In genomic region chr4:124802309-124803260, GRCm38 (mm10) we compare ENCODE assay signal across 7 mouse cellular contexts. TPM values are rescaled to one million over a fixed set of nuclear protein-coding genes. Genes with fewer than 3 reads are reported as not detected.
DNase-seq lines count a peak whose midpoint lies in the region; ATAC-seq lines count a peak whose summit lies in the region.

No protein-coding gene starts in this region.

- H3K4me1 ChIP-seq in embryonic facial prominence, embryonic 10.5 days, result peaks cover 15% of the 10 kb centered on the region
- no peaks in the 10 kb centered on the region for H3K4me1 ChIP-seq in limb, embryonic 11.5 days (ENCODE audit: control insufficient read depth, insufficient read depth, low read length)
- peaks cover 11% of the 10 kb centered on the region for H3K4me1 ChIP-seq in midbrain, embryonic 14.5 days (ENCODE audit: control insufficient read depth, insufficient read depth, low read length)

- WGBS in embryonic facial prominence, embryonic 10.5 days, result 2% methylated on average over 53 of the region's 53 CpGs
- WGBS in limb, embryonic 11.5 days, result 2% methylated on average over 48 of the region's 53 CpGs
- 2% methylated on average over 52 of the region's 53 CpGs for WGBS in midbrain, embryonic 14.5 days

- peaks cover 52% of the 10 kb centered on the region for H3K36me3 ChIP-seq in embryonic facial prominence, embryonic 10.5 days (replicated peaks)
- peaks cover 10% of the 10 kb centered on the region for H3K36me3 ChIP-seq in limb, embryonic 11.5 days (ENCODE audit: control insufficient read depth, insufficient read depth, low read length)
- peaks cover 50% of the 10 kb centered on the region for H3K36me3 ChIP-seq in midbrain, embryonic 14.5 days (ENCODE audit: control insufficient read depth, insufficient read depth, low read length)

- DNase-seq in adrenal gland, postnatal 10 days, result peak; percentile 98
- peak; percentile 98 for DNase-seq in embryonic facial prominence, embryonic 10.5 days (ENCODE audit: low spot score)
- DNase-seq in heart, adult 11 months, result peak; percentile 100
- DNase-seq in kidney, adult 18-20 months, result peak; percentile 95
- DNase-seq in limb, embryonic 11.5 days (ENCODE audit: low spot score), result peak; percentile 98
- peak; percentile 98 for DNase-seq in midbrain, embryonic 14.5 days
- DNase-seq in spleen, adult 18-20 months, result peak; percentile 93 to 94

- no peaks in the 10 kb centered on the region for H3K27me3 ChIP-seq in embryonic facial prominence, embryonic 10.5 days (replicated peaks; ENCODE audit: low read depth, poor library complexity, severe bottlenecking)
- H3K27me3 ChIP-seq in limb, embryonic 11.5 days (ENCODE audit: control insufficient read depth, insufficient read depth, low read length), result no peaks in the 10 kb centered on the region
- H3K27me3 ChIP-seq in midbrain, embryonic 14.5 days (ENCODE audit: control insufficient read depth, insufficient read depth, low read length), result no peaks in the 10 kb centered on the region

- H3K9ac ChIP-seq in limb, embryonic 11.5 days (ENCODE audit: low read length), result peak overlapping the region; percentile 89
- H3K9ac ChIP-seq in midbrain, embryonic 14.5 days (replicated peaks; ENCODE audit: low read length), result peak overlapping the region; percentile 86

- H3K27ac ChIP-seq in embryonic facial prominence, embryonic 10.5 days (replicated peaks), result peak overlapping the region; percentile 98
- peak overlapping the region; percentile 95 for H3K27ac ChIP-seq in limb, embryonic 11.5 days (replicated peaks; ENCODE audit: low read depth, low read length)
- peak overlapping the region; percentile 94 for H3K27ac ChIP-seq in midbrain, embryonic 14.5 days (replicated peaks; ENCODE audit: low read depth, low read length)

- H3K4me2 ChIP-seq in limb, embryonic 11.5 days (ENCODE audit: low read depth, severe bottlenecking), result peak overlapping the region; percentile 64
- H3K4me2 ChIP-seq in midbrain, embryonic 14.5 days (ENCODE audit: low read length), result peak overlapping the region; percentile 90

- peak; percentile 99 for ATAC-seq in limb, embryonic 11.5 days (ENCODE audit: insufficient number of reproducible peaks, low FRiP score, low TSS enrichment, low read depth)
- peak; percentile 99 for ATAC-seq in midbrain, embryonic 14.5 days (ENCODE audit: low FRiP score, low TSS enrichment)

- H3K9me3 ChIP-seq in embryonic facial prominence, embryonic 10.5 days, result no peaks in the 10 kb centered on the region
- no peaks in the 10 kb centered on the region for H3K9me3 ChIP-seq in limb, embryonic 11.5 days (ENCODE audit: control insufficient read depth, low read length)
- no peaks in the 10 kb centered on the region for H3K9me3 ChIP-seq in midbrain, embryonic 14.5 days (ENCODE audit: control insufficient read depth, low read length)

- peak overlapping the region; percentile 94 for H3K4me3 ChIP-seq in embryonic facial prominence, embryonic 10.5 days
- H3K4me3 ChIP-seq in limb, embryonic 11.5 days (ENCODE audit: low read depth, low read length), result peak overlapping the region; percentile 90
- H3K4me3 ChIP-seq in midbrain, embryonic 14.5 days (replicated peaks; ENCODE audit: low read depth, low read length), result peak overlapping the region; percentile 88

RNA-seq across cellular contexts. Expression of gene Mtf1, which starts 0.7 kb away (rescaled TPM):
- total RNA-seq in adrenal gland, postnatal 10 days (2021), result 10 to 100 TPM; 24.0 to 24.7 TPM
- 15.9 and 17.9 TPM in 2 replicates for polyA plus RNA-seq in embryonic facial prominence, embryonic 10.5 days (2016; fragmentation: Nextera tagmentation; extraction: Ambion mirVana)
- 14.1 TPM in 2 replicates for polyA plus RNA-seq in limb, embryonic 11.5 days (2014; fragmentation: Nextera tagmentation; extraction: Ambion mirVana)
- polyA plus RNA-seq in midbrain, embryonic 14.5 days (2014; fragmentation: Nextera tagmentation; extraction: Ambion mirVana), result 11.4 and 13.4 TPM in 2 replicates

RNA-seq across cellular contexts. Expression of gene Yrdc, which starts 47.9 kb away (rescaled TPM):
- 10 to 100 TPM; 34.9 to 42.9 TPM for total RNA-seq in adrenal gland, postnatal 10 days (2021)
- polyA plus RNA-seq in embryonic facial prominence, embryonic 10.5 days (2016; fragmentation: Nextera tagmentation; extraction: Ambion mirVana), result 40.4 and 41.1 TPM in 2 replicates
- 46.8 and 47.3 TPM in 2 replicates for polyA plus RNA-seq in limb, embryonic 11.5 days (2014; fragmentation: Nextera tagmentation; extraction: Ambion mirVana)
- 57.3 and 59.1 TPM in 2 replicates for polyA plus RNA-seq in midbrain, embryonic 14.5 days (2014; fragmentation: Nextera tagmentation; extraction: Ambion mirVana)

RNA-seq across cellular contexts. Expression of gene 1110065P20Rik, which starts 48.4 kb away (rescaled TPM):
- 10 to 100 TPM; 49.6 to 54.7 TPM for total RNA-seq in adrenal gland, postnatal 10 days (2021)
- 38.9 and 40.3 TPM in 2 replicates for polyA plus RNA-seq in embryonic facial prominence, embryonic 10.5 days (2016; fragmentation: Nextera tagmentation; extraction: Ambion mirVana)
- polyA plus RNA-seq in limb, embryonic 11.5 days (2014; fragmentation: Nextera tagmentation; extraction: Ambion mirVana), result 46.6 and 47.5 TPM in 2 replicates
- polyA plus RNA-seq in midbrain, embryonic 14.5 days (2014; fragmentation: Nextera tagmentation; extraction: Ambion mirVana), result 85.1 and 110 TPM in 2 replicates

RNA-seq across cellular contexts. Expression of gene Maneal, which starts 59.4 kb away (rescaled TPM):
- 1 to 10 TPM; 3.5 to 5.2 TPM for total RNA-seq in adrenal gland, postnatal 10 days (2021)
- 1.0 and 1.2 TPM in 2 replicates for polyA plus RNA-seq in embryonic facial prominence, embryonic 10.5 days (2016; fragmentation: Nextera tagmentation; extraction: Ambion mirVana)
- polyA plus RNA-seq in limb, embryonic 11.5 days (2014; fragmentation: Nextera tagmentation; extraction: Ambion mirVana), result 0.43 and 0.81 TPM in 2 replicates
- polyA plus RNA-seq in midbrain, embryonic 14.5 days (2014; fragmentation: Nextera tagmentation; extraction: Ambion mirVana), result 16.9 and 18.5 TPM in 2 replicates

Comparison
In these comparisons a context has a peak if more than half of its experiments do, and no peak if none do; other contexts are left out.
1. Peak in every context shown above with its lines: DNase-seq, ATAC-seq, H3K4me3 ChIP-seq and H3K27ac ChIP-seq.